Mouse (Mus musculus) small intestine, adult 2 months (tissue): ENCODE results near the gene Lrrc27.

Experiments used
- CTCF ChIP-seq: fragments of 200-500 bp; IDR thresholded peaks from 2 replicates; pipeline ENCODE4 v1.5.1; 2012; ENCODE audit warnings: low read depth, mild to moderate bottlenecking, control low read depth, inconsistent platforms, low read length, moderate library complexity, mixed read lengths; ENCODE audit not compliant: insufficient replicate concordance, insufficient read length; ENCODE audit errors: extremely low read depth
- POLR2A ChIP-seq: fragments of 200-500 bp; IDR thresholded peaks from 2 replicates; pipeline ENCODE4 v1.6.1; 2012; ENCODE audit warnings: low read depth, mild to moderate bottlenecking, control low read depth, inconsistent platforms, low read length, moderate library complexity

GRCm38 (mm10) chr7:139246931-139247880, 34.4 kb downstream of the Lrrc27 start:
- no peak for TF ChIP-seq POLR2A
- TF ChIP-seq CTCF, result no peak
